Mouse (Mus musculus) kidney, adult 10 weeks (tissue): ENCODE results near the gene Cdh12. TPM values are rescaled to one million over a fixed set of nuclear protein-coding genes. Genes with fewer than 3 reads are reported as not detected.

Source experiments
- polyA plus RNA-seq: library from polyadenylated mRNA; stranded (reverse); fragments of 350-450 nt; fragmentation: Illumina TruSeq; extraction: RNeasy Lipid Tissue Mini Kit (QIAGEN cat#74804); gene quantifications from one replicate; pipeline ENCODE4 v1.2.3, GENCODE M21; 2014; ENCODE audit warnings: low read depth, low replicate concordance

Gene Cdh12
- not detected for polyA plus RNA-seq

DNA sequence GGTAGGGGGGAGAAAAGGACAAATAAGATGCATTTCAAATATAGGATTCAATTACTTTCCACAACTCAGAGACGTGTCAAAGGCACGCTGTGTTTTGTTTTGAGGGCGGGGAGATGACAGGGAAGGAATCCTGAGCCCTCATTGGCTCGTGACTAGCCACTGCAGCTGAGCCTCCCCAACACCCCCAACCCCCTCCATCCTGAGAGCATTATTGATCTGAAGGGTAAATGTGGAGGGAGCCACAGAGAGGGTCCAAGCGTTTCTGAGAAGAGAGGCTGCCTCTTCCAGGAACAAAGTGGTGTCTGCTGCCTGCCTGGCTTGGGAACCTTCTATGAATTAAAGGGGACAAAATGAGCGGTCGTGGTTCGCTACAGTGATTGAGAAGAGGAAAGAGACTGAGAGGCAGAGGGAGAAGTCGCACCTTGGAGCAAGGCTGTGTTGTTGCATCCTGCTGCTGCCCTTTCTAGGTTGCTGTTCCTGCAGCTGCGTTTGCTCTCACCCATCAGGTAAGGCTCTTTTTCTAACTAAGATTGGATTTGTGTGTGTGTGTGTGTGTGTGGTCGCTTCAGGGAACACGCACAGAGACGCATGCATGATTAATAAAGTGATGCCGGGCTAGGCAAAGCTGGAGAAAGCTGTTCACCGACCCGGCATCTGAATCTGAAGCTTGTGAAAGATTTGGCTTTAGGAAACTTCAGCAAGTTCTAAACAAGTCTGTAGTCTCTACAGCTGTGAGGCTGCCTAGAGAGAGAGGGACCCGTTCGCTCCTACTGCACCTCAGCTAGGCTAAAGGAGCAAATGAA lies at the start of gene Cdh12:
TSS of gene Cdh12 (plus strand) at position 405 of the 803 bp plus-strand sequence.

GRCm38 (mm10) chr15:20666650-20667049 lies 217.6 kb downstream of the Cdh12 start, which contains the start of gene Acot10:
TSS of gene Acot10 (minus strand) at chr15:20666750.

Other genes starting within 250 kb of the Cdh12 start
- not detected for gene Acot10, start 217.5 kb downstream of the Cdh12 start, polyA plus RNA-seq